Mouse (Mus musculus) adrenal gland, adult 10 weeks (tissue): Measurements from ENCODE around the gene Cct5. TPM values are rescaled to one million over a fixed set of nuclear protein-coding genes. Genes with fewer than 3 reads are reported as not detected.

ENCODE experiments used
- polyA plus RNA-seq: library from polyadenylated mRNA; stranded (reverse); fragments of 350-450 nt; fragmentation: Illumina TruSeq; extraction: RNeasy Lipid Tissue Mini Kit (QIAGEN cat#74804); gene quantifications from one replicate; pipeline ENCODE4 v1.2.3, GENCODE M21; 2014; ENCODE audit warnings: low read depth, low replicate concordance

Gene Cct5
- polyA plus RNA-seq = 101 TPM

GRCm38 (mm10) chr15:31601646-31602374, at the start of gene Cct5, which contains the start of gene Fam173b:
Gene Cct5 (minus strand): TSS chr15:31601804.
Gene Fam173b (plus strand): TSS chr15:31601852.

DNA sequence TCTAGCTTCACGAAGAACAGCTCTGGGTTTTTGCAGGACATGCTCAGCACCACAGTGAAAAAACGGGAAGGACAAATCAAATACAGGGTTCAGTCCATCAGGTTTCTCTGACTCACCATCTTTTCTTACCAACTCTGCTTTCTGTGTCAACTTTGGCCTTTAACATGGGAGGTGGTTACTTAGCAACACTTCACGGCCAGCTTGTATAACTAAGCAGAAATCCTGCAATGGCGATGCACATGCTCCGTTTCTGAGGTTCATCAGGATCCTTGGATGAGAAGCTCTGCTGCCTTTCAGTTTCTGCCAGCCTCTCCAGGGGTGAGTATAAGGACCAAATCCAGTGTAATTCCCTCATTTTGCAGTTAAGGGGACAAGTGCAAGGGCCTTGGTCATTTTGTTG, 36.4 kb downstream of the Cct5 start, which contains the start of gene Cmbl:
TSS of gene Cmbl (plus strand) at position 206 of the 400 bp plus-strand sequence.

Other genes with a start within 250 kb of the Cct5 start
- gene Ankrd33b, start 234.1 kb downstream of the Cct5 start, polyA plus RNA-seq = 2.0 TPM
- 4.3 TPM for gene Ropn1l, start 148.1 kb downstream of the Cct5 start, polyA plus RNA-seq
- 248 TPM for gene March6, start 70.8 kb downstream of the Cct5 start, polyA plus RNA-seq
- 217 TPM for gene Cmbl, start 36.4 kb downstream of the Cct5 start, polyA plus RNA-seq
- gene Fam173b, start within 50 bp of the Cct5 start, polyA plus RNA-seq = 5.4 TPM